Mouse (Mus musculus) MEL (cell line): Measurements from ENCODE around the gene Grip1.

ENCODE experiments used
- CHD1 ChIP-seq: IDR thresholded peaks from 2 replicates; pipeline ENCODE4 v1.6.1; 2012; ENCODE audit warnings: low read depth, mild to moderate bottlenecking, inconsistent platforms, low read length, improper control_type of control experiment
- CTCF ChIP-seq, 3 experiments: IDR thresholded peaks in 2 of 3; conservative IDR thresholded peaks in 1 of 3; 2 replicates each; pipeline ENCODE4 v1.5.1; 2011 to 2012; ENCODE audit warnings: low read length in 3 of 3, low read depth in 2 of 3, mild to moderate bottlenecking in 2 of 3, improper control_type of control experiment in 1 of 3, inconsistent platforms in 1 of 3, mixed read lengths in 1 of 3, moderate library complexity in 1 of 3; ENCODE audit not compliant: control insufficient read depth in 1 of 3, insufficient read depth in 1 of 3, poor library complexity in 1 of 3, severe bottlenecking in 1 of 3
- EP300 ChIP-seq, 2 experiments: IDR thresholded peaks; 2 replicates each; pipeline ENCODE4 v1.6.1; 2011; ENCODE audit warnings: improper control_type of control experiment in 2 of 2, low read length in 2 of 2, low read depth in 1 of 2, mild to moderate bottlenecking in 1 of 2
- GATA1 ChIP-seq: IDR thresholded peaks from 2 replicates; pipeline ENCODE4 v1.6.1; 2011; ENCODE audit warnings: low read depth, low read length, improper control_type of control experiment
- MEF2A ChIP-seq: IDR thresholded peaks from 2 replicates; pipeline ENCODE4 v1.6.1; 2014; ENCODE audit warnings: low read depth, mild to moderate bottlenecking, inconsistent platforms, low read length, improper control_type of control experiment; ENCODE audit not compliant: poor library complexity, insufficient replicate concordance, severe bottlenecking; ENCODE audit errors: extremely low read depth
- NRF1 ChIP-seq: IDR thresholded peaks from 2 replicates; pipeline ENCODE4 v1.6.1; 2014; ENCODE audit warnings: low read depth, mild to moderate bottlenecking, inconsistent platforms, low read length, improper control_type of control experiment, moderate library complexity; ENCODE audit not compliant: poor library complexity, insufficient read depth, severe bottlenecking
- POLR2A ChIP-seq, 2 experiments: IDR thresholded peaks; 2 replicates each; pipeline ENCODE4 v1.6.1; 2011 to 2012; ENCODE audit warnings: low read length in 2 of 2, mild to moderate bottlenecking in 2 of 2, control low read depth in 1 of 2, improper control_type of control experiment in 1 of 2, low read depth in 1 of 2, moderate library complexity in 1 of 2; ENCODE audit not compliant: control insufficient read depth in 1 of 2, insufficient read depth in 1 of 2, poor library complexity in 1 of 2
- POLR2AphosphoS2 ChIP-seq: IDR thresholded peaks from 2 replicates; pipeline ENCODE4 v1.6.1; 2011; ENCODE audit warnings: low read length, improper control_type of control experiment
- SIN3A ChIP-seq: IDR thresholded peaks from 2 replicates; pipeline ENCODE4 v1.6.1; 2012; ENCODE audit warnings: low read length, improper control_type of control experiment, inconsistent platforms
- TAL1 ChIP-seq: IDR thresholded peaks from 2 replicates; pipeline ENCODE4 v1.6.1; 2012; ENCODE audit warnings: mild to moderate bottlenecking, inconsistent platforms, low read length, moderate library complexity, mixed read lengths
- TCF12 ChIP-seq: IDR thresholded peaks from 2 replicates; pipeline ENCODE4 v1.6.1; 2014; ENCODE audit warnings: low read depth, mild to moderate bottlenecking, inconsistent platforms, low read length, improper control_type of control experiment, moderate library complexity

- TF ChIP-seq CTCF (IDR thresholded peaks at IDR 0.05 in 2 of 3, conservative IDR thresholded peaks at IDR 0.05 in 1 of 3; ENCODE audit: control insufficient read depth in 1 of 3, insufficient read depth in 1 of 3, low read depth in 2 of 3, low read length in 3 of 3, poor library complexity in 1 of 3, severe bottlenecking in 1 of 3) (no peak), GATA1 (no peak), TCF12 (no peak), MEF2A (no peak), TAL1 (no peak), CHD1 (no peak), POLR2A (IDR thresholded peaks at IDR 0.05; ENCODE audit: control insufficient read depth in 1 of 2, insufficient read depth in 1 of 2, low read depth in 1 of 2, low read length in 2 of 2, poor library complexity in 1 of 2) (no peak), EP300 (IDR thresholded peaks at IDR 0.05; ENCODE audit: low read depth in 1 of 2, low read length in 2 of 2) (no peak), SIN3A (no peak), NRF1 (no peak), POLR2AphosphoS2 (no peak)
Measured at GRCm38 (mm10) chr10:119541655-119542054, 88.0 kb downstream of the Grip1 start.
